Mouse (Mus musculus) gastrocnemius, postnatal 10 days (tissue): ENCODE measurements around the gene H2afz. TPM values are rescaled to one million over a fixed set of nuclear protein-coding genes. Genes with fewer than 3 reads are reported as not detected.
A peak's percentile ranks its signal among the peaks of the same experiment; 100 is the strongest.
"Not testable (repeated sequence)": the region's sequence is repeated elsewhere in the genome, so short reads cannot be mapped to it uniquely, and the experiment has no call there.

Source experiments
- DNase-seq: peaks from one replicate; pipeline ENCODE4 v3.0.0; 2021; ENCODE audit warnings: mixed read lengths
- total RNA-seq, 2 experiments: library from RNA; stranded (reverse); gene quantifications; 2 replicates each; pipeline ENCODE4 v1.2.3; 2021

Gene H2afz
- total RNA-seq, 2 experiments from 2014 or later = 136 to 144 TPM

- DNase-seq = no peak
These were observed 760 bp upstream of the H2afz start for GRCm38 (mm10) chr3:137863330-137864123.

DNA sequence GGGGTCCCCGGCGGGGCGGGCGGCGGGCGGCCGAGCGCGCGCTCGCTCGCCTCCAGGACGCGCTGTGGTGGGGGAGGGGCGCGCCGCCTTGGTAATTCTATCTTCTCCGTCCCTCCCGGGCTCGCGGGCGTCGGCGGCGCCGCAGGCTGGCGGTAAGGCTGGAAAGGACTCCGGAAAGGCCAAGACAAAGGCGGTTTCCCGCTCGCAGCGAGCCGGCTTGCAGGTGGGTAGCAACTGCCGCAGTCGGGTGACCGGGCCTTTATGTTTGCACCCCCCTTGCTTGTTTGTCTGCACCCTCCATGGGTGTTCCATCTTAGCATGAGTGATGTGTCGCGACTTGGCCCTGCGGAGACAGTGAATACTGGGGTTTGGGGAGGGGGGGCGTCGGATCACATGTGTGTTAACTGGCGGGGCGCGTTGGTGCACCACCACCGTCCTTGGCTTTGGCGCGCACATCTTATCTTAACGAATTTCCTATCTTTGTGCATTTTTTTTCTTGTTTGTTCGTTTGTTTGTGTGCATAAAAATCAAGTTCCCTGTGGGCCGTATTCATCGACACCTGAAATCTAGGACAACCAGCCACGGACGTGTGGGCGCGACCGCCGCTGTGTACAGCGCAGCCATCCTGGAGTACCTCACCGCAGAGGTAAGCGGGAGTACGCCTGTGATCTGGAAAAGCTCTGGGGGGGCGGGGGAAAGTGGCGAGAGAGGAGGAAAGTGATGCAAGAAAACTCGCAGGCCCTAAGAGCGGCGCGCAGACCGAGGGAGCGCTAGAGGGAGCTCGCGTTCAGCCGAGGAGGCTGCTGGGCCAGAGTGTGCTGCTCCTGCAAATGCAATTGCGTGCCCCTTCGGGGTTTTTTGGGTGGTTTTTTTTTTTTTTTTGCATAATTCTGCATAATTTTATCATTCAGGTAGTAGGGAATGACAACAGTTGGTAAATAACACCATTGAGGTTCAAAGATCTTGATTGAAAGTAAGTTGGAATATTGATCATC lies 998 bp downstream of the H2afz start:
- peak; percentile 89 for DNase-seq

DNA sequence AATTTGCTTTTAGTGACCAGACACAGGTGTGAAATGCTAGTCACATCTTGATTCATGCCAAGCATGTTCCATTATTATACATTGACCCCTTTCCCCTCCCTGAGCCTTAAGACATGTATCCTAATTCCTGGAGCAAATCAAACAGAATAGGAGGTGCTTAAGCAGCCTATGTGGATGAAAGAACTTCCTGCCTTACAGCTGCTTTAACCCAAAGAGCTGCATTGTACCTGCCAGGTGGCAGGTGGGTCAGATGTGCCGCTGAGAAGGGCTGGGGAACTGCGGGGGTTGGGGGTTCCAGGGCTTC lies 2.8 kb downstream of the H2afz start:
- DNase-seq = no peak

DNA sequence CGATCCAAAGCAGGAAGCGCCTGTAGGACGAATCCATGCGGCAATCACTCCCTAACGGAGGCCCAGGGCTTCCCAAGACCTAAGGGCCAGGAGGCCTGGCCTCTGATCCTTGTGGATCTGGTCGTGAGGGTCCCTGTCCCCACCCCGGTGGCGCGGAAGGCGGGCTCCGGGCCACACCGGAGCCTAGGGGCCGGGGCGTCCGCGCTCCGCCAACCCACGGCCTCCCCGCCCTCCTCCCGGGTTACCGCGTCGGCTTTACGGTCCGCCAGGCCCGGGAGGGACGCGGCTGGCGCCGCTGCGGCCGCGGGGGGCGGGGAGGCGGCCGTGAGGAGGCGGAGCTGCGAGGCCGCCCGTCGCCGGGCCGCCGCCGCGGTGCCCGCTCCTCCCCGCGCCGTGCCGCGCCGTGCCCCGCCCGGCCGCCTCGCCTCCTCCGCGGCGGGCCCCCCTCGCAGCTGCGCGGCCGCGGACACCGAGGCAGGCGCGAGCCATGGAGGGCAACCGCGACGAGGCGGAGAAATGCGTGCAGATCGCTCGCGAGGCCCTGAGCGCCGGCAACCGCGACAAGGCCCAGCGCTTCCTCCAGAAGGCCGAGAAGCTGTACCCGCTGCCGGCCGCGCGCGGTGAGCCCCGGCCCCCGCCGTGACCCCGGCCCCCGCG lies 3.3 kb downstream of the H2afz start, which contains the start of gene Dnajb14:
Gene Dnajb14, plus strand, starts transcription at position 239 of the 657 bp plus-strand sequence.
- DNase-seq = peak; percentile 66

GRCm38 (mm10) chr3:137868094-137868913 lies 4.0 kb downstream of the H2afz start:
- no peak for DNase-seq

- no peak for DNase-seq
These were observed 5.1 kb downstream of the H2afz start for GRCm38 (mm10) chr3:137869395-137869794.

- DNase-seq = no peak
These were observed 15.0 kb downstream of the H2afz start for GRCm38 (mm10) chr3:137879313-137879712.

DNA sequence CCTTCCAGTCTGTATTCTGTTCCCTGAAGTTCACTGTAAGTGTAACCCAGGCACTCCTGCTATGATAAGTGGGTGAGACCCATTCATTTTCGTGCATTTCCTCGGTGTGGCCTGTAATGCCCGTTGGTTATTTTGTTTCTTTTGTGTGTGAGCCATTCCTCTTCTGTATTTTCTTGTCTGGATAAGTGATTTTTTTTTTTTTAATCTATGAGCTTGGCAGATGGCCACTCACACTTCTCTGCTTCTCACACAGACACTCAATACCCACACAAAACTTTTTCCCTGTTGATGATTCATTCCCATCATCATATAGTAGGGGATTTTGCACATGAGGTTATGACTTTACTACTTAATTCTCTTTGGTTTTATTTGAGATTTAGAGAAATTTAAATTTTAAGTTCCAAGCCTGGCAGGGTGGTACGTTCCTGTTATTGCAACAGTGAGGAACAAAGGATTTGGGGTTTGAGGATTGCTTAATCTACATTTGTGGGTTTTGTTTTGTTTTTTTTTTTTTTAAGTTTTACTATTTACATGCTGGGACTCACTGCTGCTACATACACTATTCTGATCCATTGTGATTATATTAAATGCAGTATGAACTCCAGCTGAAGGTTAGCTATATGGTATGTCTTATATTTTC lies 15.9 kb downstream of the H2afz start:
- DNase-seq = no peak

- no peak for DNase-seq
These were observed 16.8 kb downstream of the H2afz start for GRCm38 (mm10) chr3:137881093-137881492.

GRCm38 (mm10) chr3:137887961-137888360 lies 23.7 kb downstream of the H2afz start:
- DNase-seq = no peak

DNA sequence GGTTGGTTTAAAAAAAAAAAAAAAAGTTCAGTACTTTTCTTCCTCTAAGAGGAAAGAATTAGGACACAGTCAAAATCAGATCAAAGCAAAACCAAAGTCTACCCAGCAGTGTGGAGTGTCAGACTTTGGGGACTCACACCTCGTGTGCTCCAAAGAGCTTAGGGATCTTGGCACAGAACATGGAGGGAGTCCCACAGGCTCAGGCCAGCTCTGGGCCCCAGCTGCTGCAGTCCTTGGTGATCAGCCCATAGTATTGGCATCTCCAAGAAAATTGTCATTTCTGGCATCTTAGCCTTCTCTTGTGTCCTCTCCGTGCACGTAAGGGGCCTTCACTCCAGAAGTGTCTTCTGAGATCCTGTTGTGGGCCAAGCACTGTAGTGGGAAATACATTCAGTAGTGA lies 26.8 kb downstream of the H2afz start:
- DNase-seq = no peak

DNA sequence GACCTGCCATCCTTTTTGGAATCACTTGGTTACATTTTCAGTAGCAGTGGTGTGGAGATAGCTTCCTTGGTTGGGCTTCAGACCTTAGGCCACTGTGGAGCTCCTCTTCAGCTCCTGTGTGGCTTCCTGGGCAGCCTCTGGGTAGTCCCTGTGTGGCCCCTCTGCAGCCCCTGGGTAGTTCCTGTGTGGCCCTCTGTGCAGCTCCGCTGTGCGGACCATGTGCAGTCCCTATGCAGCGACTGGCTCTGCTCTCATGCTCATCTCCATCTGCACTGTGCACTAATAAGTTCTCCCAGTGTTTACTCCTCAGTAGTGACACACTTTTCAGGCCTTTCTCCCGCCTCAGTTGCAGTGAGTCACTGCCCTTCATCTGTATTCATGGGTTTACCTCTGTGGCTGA lies 27.8 kb downstream of the H2afz start:
- no peak for DNase-seq

- DNase-seq = no peak
These were observed 29.5 kb downstream of the H2afz start for GRCm38 (mm10) chr3:137893789-137894188.

DNA sequence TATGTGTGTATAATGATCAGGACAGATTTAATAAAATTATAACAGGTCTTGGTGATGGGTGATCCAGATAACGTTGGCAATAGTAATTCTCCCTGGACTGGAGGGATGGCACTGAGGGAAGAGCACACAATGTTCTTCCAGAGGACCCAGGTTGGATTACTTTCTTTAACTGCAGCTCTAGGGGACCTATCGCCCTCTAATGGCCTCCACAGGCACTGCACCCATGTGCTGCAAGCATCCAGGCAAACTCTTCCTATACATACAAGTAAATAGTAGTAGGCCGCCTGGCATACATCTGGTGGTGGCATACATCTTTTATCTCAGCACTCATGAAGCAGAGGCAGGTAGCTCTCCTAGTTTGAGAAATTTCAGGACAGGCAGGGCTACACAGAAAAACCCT lies 30.9 kb downstream of the H2afz start:
- DNase-seq = no peak

DNA sequence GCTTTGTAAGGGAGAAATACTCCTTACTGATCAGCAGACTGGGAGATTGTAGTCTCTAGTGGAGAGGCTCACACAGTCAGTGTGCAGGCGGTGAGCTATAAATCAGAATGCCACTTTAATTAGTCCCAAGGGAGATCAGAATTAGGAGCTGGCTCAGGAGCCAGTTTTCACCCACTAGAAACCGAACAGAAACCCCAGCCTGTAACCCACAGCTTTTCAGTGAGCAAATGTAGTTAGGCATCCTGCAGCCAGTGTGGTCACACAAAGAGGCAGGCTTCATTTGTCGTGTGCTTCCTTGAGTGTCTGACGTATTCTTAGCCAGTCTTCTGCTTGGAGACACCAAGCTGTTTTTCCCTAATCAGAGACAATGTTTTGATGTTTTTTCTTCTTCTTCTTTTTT lies 32.1 kb downstream of the H2afz start:
- no peak for DNase-seq

DNA sequence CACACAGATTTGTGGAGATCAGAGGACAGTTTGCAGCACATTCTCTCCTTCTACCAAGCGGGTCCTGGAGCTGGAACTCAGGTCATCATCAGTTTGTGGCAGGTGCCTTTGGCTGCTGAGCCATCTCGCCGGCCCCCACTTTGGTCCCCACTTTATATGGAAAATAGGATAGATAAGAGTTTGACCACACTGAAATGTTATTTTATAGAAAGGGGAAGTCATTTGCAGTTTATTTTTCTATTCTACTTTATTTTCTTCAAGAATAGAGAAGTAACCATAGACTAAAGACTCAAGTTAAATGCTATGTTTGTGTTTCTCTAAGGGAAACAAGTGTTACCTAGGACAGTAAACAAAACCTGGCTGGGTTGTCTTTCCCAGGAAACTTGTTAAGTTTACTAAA lies 32.6 kb downstream of the H2afz start:
- DNase-seq = no peak

DNA sequence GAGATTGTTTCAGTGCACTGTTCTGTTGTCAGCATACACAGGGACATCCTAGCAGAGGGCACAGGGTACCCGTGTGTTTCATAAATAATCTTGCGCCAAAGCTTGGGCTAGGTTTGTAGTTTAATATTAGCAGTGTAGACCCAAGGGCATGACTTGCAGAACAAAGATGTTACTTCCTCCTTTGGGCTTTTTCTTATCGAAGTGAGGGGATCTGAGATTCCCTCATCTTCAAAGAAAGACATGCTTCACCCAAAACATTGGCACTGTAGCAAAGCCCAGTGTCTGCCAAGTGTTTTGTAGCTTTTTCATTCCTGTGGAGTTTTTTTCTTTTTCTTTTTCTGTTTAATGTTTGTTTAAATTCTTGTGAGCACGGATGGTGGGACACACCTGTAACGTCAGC lies 33.4 kb downstream of the H2afz start:
- no peak for DNase-seq

DNA sequence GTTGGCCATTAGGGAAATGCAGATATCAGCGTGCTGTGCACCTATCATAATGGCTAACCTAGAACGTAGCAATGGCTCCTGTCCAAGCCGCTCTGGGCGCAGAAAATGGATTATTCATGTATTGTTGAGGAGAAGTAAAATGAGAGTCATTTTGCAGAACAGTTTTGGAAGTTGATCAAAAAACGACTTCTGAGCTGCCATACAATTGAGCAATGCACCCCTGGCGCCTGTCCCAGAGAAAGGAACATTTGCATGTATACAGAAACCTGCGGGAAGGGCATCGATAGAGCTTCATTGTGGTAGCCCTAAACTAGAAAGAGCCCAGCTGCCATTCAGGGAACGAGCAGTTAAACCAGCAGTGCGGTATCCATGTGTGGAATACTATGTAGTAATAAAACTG lies 35.9 kb downstream of the H2afz start:
- no peak for DNase-seq

DNA sequence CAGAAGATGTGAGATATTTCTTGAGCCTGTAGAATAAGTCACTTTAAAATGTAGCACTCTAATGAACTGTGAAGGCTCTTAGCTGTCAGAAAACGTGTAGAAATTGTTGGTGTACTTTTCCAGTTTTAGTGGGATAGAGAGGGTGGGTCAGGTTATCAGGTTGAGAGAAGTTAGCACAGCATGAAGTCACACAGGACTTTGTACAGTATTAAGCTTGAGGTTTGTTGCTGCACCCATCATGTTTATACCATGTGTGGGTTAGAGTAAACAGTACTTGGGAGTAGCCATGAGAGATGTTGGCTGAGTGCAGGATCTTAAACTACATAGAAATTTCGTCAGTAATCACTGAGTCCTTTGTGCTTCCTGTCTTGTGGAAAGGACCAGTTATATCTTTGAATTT lies 48.8 kb downstream of the H2afz start:
- no peak for DNase-seq

DNA sequence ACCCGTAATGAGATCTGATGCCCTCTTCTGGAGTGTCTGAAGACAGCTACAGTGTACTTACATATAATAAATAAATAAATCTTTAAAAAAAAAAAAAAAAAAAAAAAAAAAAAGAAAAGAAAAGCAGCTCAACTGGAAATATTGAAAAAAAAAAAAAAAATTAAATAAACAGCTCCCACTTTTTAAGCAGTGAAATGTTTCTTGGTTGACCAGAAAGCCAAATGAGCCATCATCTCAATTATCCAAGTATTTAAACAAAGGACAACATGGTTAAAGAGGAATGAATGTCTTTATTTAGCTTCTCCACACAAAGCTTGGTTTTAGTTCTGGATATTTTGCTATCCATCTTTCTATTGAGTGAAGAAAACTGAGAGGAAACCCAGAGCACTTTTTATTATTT lies 50.3 kb downstream of the H2afz start:
- DNase-seq = not testable (repeated sequence)
